Mouse (Mus musculus) liver, embryonic 14.5 days (tissue): ENCODE results near the gene Rin2. TPM values are rescaled to one million over a fixed set of nuclear protein-coding genes. Genes with fewer than 3 reads are reported as not detected.
"Not testable (repeated sequence)": the region's sequence is repeated elsewhere in the genome, so short reads cannot be mapped to it uniquely, and the experiment has no call there.

ENCODE experiments used
- ATAC-seq: fragments of 200-750 bp; cut with Nextera tagmentation; 2 replicates; pipeline ENCODE4 v1.8.0; 2017; ENCODE audit warnings: moderate number of reproducible peaks, mild to moderate bottlenecking, moderate library complexity; ENCODE audit not compliant: insufficient read depth
- DNase-seq, 3 experiments: peaks; one replicate each; pipeline ENCODE4 v3.0.0-alpha.2; 2012 to 2013; ENCODE audit warnings: low read depth in 3 of 3, low spot score in 3 of 3
- H3K27ac ChIP-seq: fragments of 300-500 bp; sonication (generic); 2 replicates; pipeline ENCODE4 v1.5.1; 2014; ENCODE audit warnings: moderate library complexity, mild to moderate bottlenecking, control low read depth, inconsistent platforms
- H3K27me3 ChIP-seq: fragments of 300-500 bp; sonication (generic); 2 replicates; pipeline ENCODE4 v1.6.1; 2014; ENCODE audit warnings: mild to moderate bottlenecking, low read length, moderate library complexity; ENCODE audit not compliant: control insufficient read depth, insufficient read depth
- H3K36me3 ChIP-seq: fragments of 300-500 bp; sonication (generic); replicated peaks from 2 replicates; pipeline ENCODE4 v1.6.1; 2014; ENCODE audit warnings: low read depth; ENCODE audit not compliant: control insufficient read depth, insufficient read depth
- H3K4me1 ChIP-seq, 2 experiments: fragments of 200-500 bp in 1 of 2; fragments of 300-500 bp in 1 of 2; sonication (generic) in 1 of 2; replicated peaks; 2 replicates each; pipeline ENCODE4 v1.6.1; 2012 to 2014; ENCODE audit warnings: antibody characterized with exemption in 1 of 2, inconsistent platforms in 1 of 2, low read length in 1 of 2; ENCODE audit not compliant: control insufficient read depth in 2 of 2, insufficient read depth in 2 of 2
- H3K4me2 ChIP-seq: fragments of 300-500 bp; sonication (generic); 2 replicates; pipeline ENCODE4 v1.6.1; 2014; ENCODE audit warnings: low read depth, mild to moderate bottlenecking, control low read depth, moderate library complexity
- H3K4me3 ChIP-seq, 2 experiments: fragments of 200-500 bp in 1 of 2; fragments of 300-500 bp in 1 of 2; sonication (generic) in 1 of 2; 2 replicates each; pipeline ENCODE4 v1.5.1; 2012 to 2014; ENCODE audit warnings: low read depth in 2 of 2, low read length in 2 of 2, mild to moderate bottlenecking in 2 of 2, control low read depth in 1 of 2, inconsistent platforms in 1 of 2, moderate library complexity in 1 of 2; ENCODE audit not compliant: insufficient read depth in 1 of 2
- H3K9ac ChIP-seq: fragments of 300-500 bp; sonication (generic); replicated peaks from 2 replicates; pipeline ENCODE4 v1.6.1; 2014; ENCODE audit warnings: mild to moderate bottlenecking, control low read depth, moderate library complexity
- H3K9me3 ChIP-seq: fragments of 300-500 bp; sonication (generic); 2 replicates; pipeline ENCODE4 v1.6.1; 2016; ENCODE audit warnings: low read length, mixed read lengths; ENCODE audit not compliant: control insufficient read depth
- CTCF ChIP-seq: IDR thresholded peaks from 2 replicates; pipeline ENCODE4 v1.5.1; 2016; ENCODE audit warnings: antibody characterized with exemption, low read depth, control low read depth
- EP300 ChIP-seq: IDR thresholded peaks from 2 replicates; pipeline ENCODE4 v1.6.1; 2016; ENCODE audit warnings: antibody characterized with exemption, low read depth
- WGBS: fragments of 180-500 bp; shearing (Covaris S2); extraction: QIAGEN DNeasy Blood & Tissue Kit; methylation state at CpG from one replicate; pipeline ENCODE4 v1.1.7; 2014; ENCODE audit not compliant: insufficient replicate concordance; 5-methylcytosine and 5-hydroxymethylcytosine counted together
- polyA plus RNA-seq, 2 experiments: library from polyadenylated mRNA; depleted of rRNA in 1 of 2; stranded (reverse) in 1 of 2; unstranded in 1 of 2; fragments of >200 nt; fragmentation: Nextera tagmentation in 1 of 2; extraction: Ambion mirVana in 1 of 2; gene quantifications; 2 replicates each; pipeline versions ENCODE4 v1.2.1 to v1.2.3; 2012 to 2014

The Rin2 gene
- polyA plus RNA-seq, 2 experiments: 1.1 to 1.7 TPM

DNA sequence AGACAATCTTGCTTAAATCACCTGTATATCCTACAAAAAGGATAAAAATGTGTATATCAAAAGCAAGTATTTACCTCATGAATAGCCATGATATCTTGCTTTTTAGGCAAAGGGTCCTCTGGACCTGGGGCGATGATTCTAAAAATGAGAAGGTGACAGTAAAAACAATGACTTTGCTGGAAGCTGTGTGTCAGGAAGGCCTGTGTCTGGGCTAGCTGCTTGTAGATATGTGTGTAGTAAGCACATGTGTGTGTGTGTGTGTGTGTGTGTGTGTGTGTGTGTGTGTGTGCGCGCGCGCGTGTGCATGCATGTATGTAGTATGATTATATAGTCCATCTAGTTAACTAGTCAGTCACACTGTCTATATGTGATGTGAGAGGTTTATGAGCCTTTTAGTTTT lies 218.7 kb downstream of the Rin2 start:
- WGBS: 96% methylated on average over 6 of the region's 6 CpGs
- no peak overlapping the region for H3K4me2 ChIP-seq
- H3K27ac ChIP-seq: no peak overlapping the region

DNA sequence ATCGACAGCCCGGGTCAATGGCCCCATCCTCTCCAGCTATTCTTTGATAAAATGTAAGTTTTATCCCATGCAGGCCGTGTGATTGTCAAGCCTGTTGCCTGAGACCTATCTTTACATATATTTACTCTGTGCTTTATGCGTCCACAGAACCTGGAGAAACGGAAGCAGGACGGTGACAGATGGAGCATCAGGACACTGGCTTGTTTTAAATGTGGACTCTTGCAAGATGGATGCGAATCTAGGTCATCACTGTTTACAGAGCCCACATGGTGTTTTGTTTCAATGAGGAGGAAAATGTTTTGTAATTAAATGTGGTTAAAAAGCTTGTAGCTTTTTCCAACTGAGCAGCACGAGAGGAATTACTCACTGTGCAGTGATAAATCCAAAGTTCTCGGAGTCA lies 223.1 kb downstream of the Rin2 start:
- H3K27me3 ChIP-seq: no peaks in the 10 kb centered on the region
- no peak for ATAC-seq
- no peak overlapping the region for H3K4me3 ChIP-seq
- no peaks in the 10 kb centered on the region for H3K36me3 ChIP-seq
- no peak overlapping the region for H3K9ac ChIP-seq
- H3K9me3 ChIP-seq: no peaks in the 10 kb centered on the region
- no peaks in the 10 kb centered on the region for H3K4me1 ChIP-seq
- H3K4me2 ChIP-seq: no peak overlapping the region
- no peak for TF ChIP-seq CTCF
- no peak for TF ChIP-seq EP300
- H3K27ac ChIP-seq: no peak overlapping the region
- no peak for DNase-seq
- WGBS: 70% methylated on average over 9 of the region's 9 CpGs

More for the DNA sequence above, 218.7 kb downstream of the Rin2 start:
- Histone ChIP-seq H3K36me3 (no peaks in the 10 kb centered on the region), H3K9ac (no peak overlapping the region), H3K4me1 (peaks cover 0 to 5% of the 10 kb centered on the region in 2 experiments; a peak in 2 of 4 replicates), H3K4me3 (no peak overlapping the region), H3K27me3 (no peaks in the 10 kb centered on the region), H3K9me3 (no peaks in the 10 kb centered on the region)
- ATAC-seq (no peak), DNase-seq (no peak)
- TF ChIP-seq CTCF (no peak), EP300 (no peak)

DNA sequence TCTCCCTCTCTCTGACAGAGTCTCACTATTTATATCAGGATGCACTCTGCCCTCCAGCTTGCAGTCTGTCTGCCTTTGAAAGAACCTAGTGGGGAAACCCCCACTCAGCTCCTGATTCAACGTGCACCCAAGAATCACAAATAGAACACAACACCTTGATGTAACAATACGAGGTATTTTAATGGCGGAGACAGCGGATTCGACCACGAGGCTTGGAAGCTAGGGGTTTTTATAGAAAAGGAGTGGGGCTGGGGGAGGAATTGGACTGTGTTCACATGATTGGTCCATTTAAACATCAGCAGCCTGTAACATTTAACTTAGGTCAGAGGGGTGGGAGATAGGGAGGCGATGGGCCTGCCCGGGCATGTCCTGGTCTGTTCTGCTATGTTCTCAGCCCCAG lies 225.3 kb downstream of the Rin2 start:
- H3K36me3 ChIP-seq, H3K9ac ChIP-seq, H3K4me1 ChIP-seq, H3K9me3 ChIP-seq, H3K27me3 ChIP-seq, ATAC-seq, H3K4me2 ChIP-seq, DNase-seq, H3K4me3 ChIP-seq, H3K27ac ChIP-seq: not testable (repeated sequence)
- WGBS: 59% methylated on average over 7 of the region's 8 CpGs

DNA sequence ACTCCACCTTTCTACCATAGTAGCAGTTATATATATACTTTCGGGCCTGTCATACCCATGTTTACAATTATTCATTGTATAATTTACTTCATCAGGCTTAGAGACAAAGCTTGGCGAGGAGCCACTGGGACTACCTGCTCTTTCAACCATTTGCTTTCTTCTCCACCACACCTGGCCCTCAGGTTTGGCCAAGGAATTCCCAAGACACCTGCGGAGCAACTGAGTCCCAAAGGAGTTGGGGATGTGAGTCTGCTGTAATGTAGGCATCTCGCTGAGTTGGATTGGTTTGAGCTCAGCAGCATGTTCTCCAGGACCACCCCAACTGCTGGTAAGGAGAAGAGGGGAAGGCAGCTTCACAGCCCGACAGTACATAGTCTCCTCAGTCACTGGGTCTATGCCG lies 226.8 kb downstream of the Rin2 start, which contains the start of gene Naa20:
TSS of gene Naa20 (plus strand) at position 239 of the 400 bp plus-strand sequence.
- peak within 1 kb of the TSS; percentile 96 to 97 for H3K4me3 ChIP-seq
- DNase-seq (no peak), ATAC-seq (no peak)
- TF ChIP-seq CTCF (no peak), EP300 (no peak)
- H3K27me3 ChIP-seq: no peaks in the 10 kb centered on the region
- H3K9ac ChIP-seq: peak within 1 kb of the TSS; percentile 92
- H3K4me2 ChIP-seq: peak within 1 kb of the TSS; percentile 84
- WGBS: 68% methylated on average over 6 of the region's 6 CpGs
- no peaks in the 10 kb centered on the region for H3K9me3 ChIP-seq
- H3K27ac ChIP-seq: no peak within 1 kb of the TSS
- H3K4me1 ChIP-seq: peaks cover 3 to 10% of the 10 kb centered on the region in 2 experiments
- no peaks in the 10 kb centered on the region for H3K36me3 ChIP-seq

DNA sequence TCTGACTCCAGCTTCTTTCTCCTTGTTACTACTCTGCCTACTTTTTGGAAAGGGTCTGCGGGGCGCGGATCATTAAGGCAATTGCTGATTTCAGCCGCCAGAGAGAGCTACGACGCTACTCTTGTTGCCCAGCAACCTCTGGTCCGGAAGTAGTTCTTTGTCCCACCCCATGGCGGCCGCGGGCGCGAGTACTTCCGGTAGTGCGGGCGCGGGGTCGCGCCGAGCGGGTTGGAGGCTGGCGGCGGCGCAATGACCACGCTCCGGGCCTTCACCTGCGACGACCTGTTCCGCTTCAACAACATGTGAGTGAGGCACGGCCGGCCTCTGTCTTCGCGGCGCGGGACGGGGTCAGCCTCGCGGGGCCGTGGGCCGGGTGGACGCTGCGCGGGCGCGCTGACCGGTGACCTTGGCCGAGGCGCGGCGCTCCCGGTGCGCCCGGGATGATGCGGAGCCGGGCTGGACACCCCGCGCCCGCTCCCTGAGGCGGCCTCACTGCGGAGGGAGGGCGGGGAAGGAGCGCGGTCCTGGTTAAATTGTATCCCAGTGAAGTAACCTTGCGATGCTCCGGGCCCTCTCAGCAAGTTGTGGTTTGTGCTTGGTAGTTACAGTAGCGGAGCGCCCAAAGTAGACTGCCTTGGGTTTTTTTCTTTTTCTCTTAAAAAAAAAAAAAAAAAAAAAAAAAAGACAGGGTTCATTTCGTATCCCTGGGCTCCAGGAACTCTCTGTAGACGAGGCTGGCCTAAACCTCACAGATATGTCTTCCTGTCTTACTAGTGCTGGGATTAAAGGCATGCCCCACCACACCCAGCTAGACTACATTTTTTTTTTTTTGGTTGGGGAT lies 228.3 kb downstream of the Rin2 start:
- peak; percentile 93 for ATAC-seq
- peak; percentile 66 for TF ChIP-seq CTCF
- TF ChIP-seq EP300: no peak
- Histone ChIP-seq H3K9me3 (no peaks in the 10 kb centered on the region), H3K4me3 (peak overlapping the region; percentile 96 to 97), H3K4me2 (peak overlapping the region; percentile 84), H3K4me1 (peaks cover 3 to 10% of the 10 kb centered on the region in 2 experiments), H3K27me3 (no peaks in the 10 kb centered on the region), H3K27ac (peak overlapping the region; percentile 58), H3K9ac (peak overlapping the region; percentile 92), H3K36me3 (peaks cover 4% of the 10 kb centered on the region)
- DNase-seq: peak; percentile 65 to 71 (median 68)
- WGBS: under 1% methylated on average over 68 of the region's 68 CpGs
